Mouse (Mus musculus) MEL (cell line): Measurements from ENCODE around the gene Fam219a. TPM values are rescaled to one million over a fixed set of nuclear protein-coding genes. Genes with fewer than 3 reads are reported as not detected.

Source experiments
- DNase-seq: peaks from one replicate; pipeline ENCODE4 v3.0.0; 2011; ENCODE audit warnings: low read depth, low spot score
- H3K27ac ChIP-seq: 2 replicates; pipeline ENCODE4 v1.5.1; 2012; ENCODE audit warnings: low read depth, mild to moderate bottlenecking, control low read depth, low read length, moderate library complexity; ENCODE audit not compliant: control insufficient read depth
- H3K27me3 ChIP-seq, 2 experiments: fragments of 150-350 bp in 1 of 2; sonication (generic) in 1 of 2; 2 replicates each; pipeline ENCODE4 v1.6.1; 2012; ENCODE audit warnings: low read length in 2 of 2, mild to moderate bottlenecking in 2 of 2, improper control_type of control experiment in 1 of 2, moderate library complexity in 1 of 2; ENCODE audit not compliant: insufficient read depth in 2 of 2, control insufficient read depth in 1 of 2
- H3K36me3 ChIP-seq, 2 experiments: 2 replicates each; pipeline ENCODE4 v1.6.1; 2012 to 2014; ENCODE audit warnings: low read length in 2 of 2, improper control_type of control experiment in 1 of 2, inconsistent platforms in 1 of 2, mild to moderate bottlenecking in 1 of 2; ENCODE audit not compliant: insufficient read depth in 2 of 2, control insufficient read depth in 1 of 2
- H3K4me1 ChIP-seq, 2 experiments: fragments of 150-350 bp in 1 of 2; sonication (generic) in 1 of 2; 2 replicates each; pipeline ENCODE4 v1.6.1; 2012; ENCODE audit warnings: low read length in 2 of 2, improper control_type of control experiment in 1 of 2, mild to moderate bottlenecking in 1 of 2; ENCODE audit not compliant: insufficient read depth in 2 of 2, control insufficient read depth in 1 of 2
- H3K4me3 ChIP-seq, 2 experiments: fragments of 150-350 bp in 1 of 2; sonication (generic) in 1 of 2; 2 replicates each; pipeline ENCODE4 v1.5.1; 2012; ENCODE audit warnings: low read depth in 2 of 2, low read length in 2 of 2, mild to moderate bottlenecking in 2 of 2, moderate library complexity in 2 of 2, control low read depth in 1 of 2, improper control_type of control experiment in 1 of 2; ENCODE audit not compliant: control insufficient read depth in 1 of 2, insufficient read depth in 1 of 2
- H3K79me2 ChIP-seq: 2 replicates; pipeline ENCODE4 v1.6.1; 2012; ENCODE audit warnings: mild to moderate bottlenecking, low read length, moderate library complexity; ENCODE audit not compliant: control insufficient read depth, poor library complexity, insufficient read depth
- H3K9ac ChIP-seq: 2 replicates; pipeline ENCODE4 v1.6.1; 2012; ENCODE audit warnings: low read depth, mild to moderate bottlenecking, control low read depth, low read length, moderate library complexity; ENCODE audit not compliant: control insufficient read depth, poor library complexity, severe bottlenecking
- H3K9me3 ChIP-seq: fragments of 150-350 bp; sonication (generic); replicated peaks from 2 replicates; pipeline ENCODE4 v1.6.1; 2012; ENCODE audit warnings: mild to moderate bottlenecking, low read length, improper control_type of control experiment, moderate library complexity; ENCODE audit not compliant: insufficient read depth
- CHD1 ChIP-seq: IDR thresholded peaks from 2 replicates; pipeline ENCODE4 v1.6.1; 2012; ENCODE audit warnings: low read depth, mild to moderate bottlenecking, inconsistent platforms, low read length, improper control_type of control experiment
- CHD2 ChIP-seq: IDR thresholded peaks from 2 replicates; pipeline ENCODE4 v1.6.1; 2011; ENCODE audit warnings: low read length, improper control_type of control experiment
- CTCF ChIP-seq, 3 experiments: IDR thresholded peaks in 2 of 3; conservative IDR thresholded peaks in 1 of 3; 2 replicates each; pipeline ENCODE4 v1.5.1; 2011 to 2012; ENCODE audit warnings: low read length in 3 of 3, low read depth in 2 of 3, mild to moderate bottlenecking in 2 of 3, improper control_type of control experiment in 1 of 3, inconsistent platforms in 1 of 3, mixed read lengths in 1 of 3, moderate library complexity in 1 of 3; ENCODE audit not compliant: control insufficient read depth in 1 of 3, insufficient read depth in 1 of 3, poor library complexity in 1 of 3, severe bottlenecking in 1 of 3
- ETS1 ChIP-seq: IDR thresholded peaks from 2 replicates; pipeline ENCODE4 v1.6.1; 2012; ENCODE audit warnings: low read depth, mild to moderate bottlenecking, inconsistent platforms, low read length, improper control_type of control experiment, moderate library complexity
- JUND ChIP-seq: IDR thresholded peaks from 2 replicates; pipeline ENCODE4 v1.6.1; 2011; ENCODE audit warnings: low read depth, mild to moderate bottlenecking, improper control_type of control experiment, low read length
- MAFK ChIP-seq: IDR thresholded peaks from 2 replicates; pipeline ENCODE4 v1.6.1; 2011; ENCODE audit warnings: low read depth, mild to moderate bottlenecking, low read length, improper control_type of control experiment, borderline replicate concordance
- MAX ChIP-seq: IDR thresholded peaks from 2 replicates; pipeline ENCODE4 v1.6.1; 2011; ENCODE audit warnings: low read length, improper control_type of control experiment
- MXI1 ChIP-seq: IDR thresholded peaks from 2 replicates; pipeline ENCODE4 v1.6.1; 2011; ENCODE audit warnings: mild to moderate bottlenecking, low read depth, low read length, improper control_type of control experiment
- MYC ChIP-seq: IDR thresholded peaks from 2 replicates; pipeline ENCODE4 v1.6.1; 2011; ENCODE audit warnings: low read depth, mild to moderate bottlenecking, low read length, improper control_type of control experiment, moderate library complexity
- NRF1 ChIP-seq: IDR thresholded peaks from 2 replicates; pipeline ENCODE4 v1.6.1; 2014; ENCODE audit warnings: low read depth, mild to moderate bottlenecking, inconsistent platforms, low read length, improper control_type of control experiment, moderate library complexity; ENCODE audit not compliant: poor library complexity, insufficient read depth, severe bottlenecking
- POLR2A ChIP-seq, 2 experiments: IDR thresholded peaks; 2 replicates each; pipeline ENCODE4 v1.6.1; 2011 to 2012; ENCODE audit warnings: low read length in 2 of 2, mild to moderate bottlenecking in 2 of 2, control low read depth in 1 of 2, improper control_type of control experiment in 1 of 2, low read depth in 1 of 2, moderate library complexity in 1 of 2; ENCODE audit not compliant: control insufficient read depth in 1 of 2, insufficient read depth in 1 of 2, poor library complexity in 1 of 2
- POLR2AphosphoS2 ChIP-seq: IDR thresholded peaks from 2 replicates; pipeline ENCODE4 v1.6.1; 2011; ENCODE audit warnings: low read length, improper control_type of control experiment
- SMC3 ChIP-seq: IDR thresholded peaks from 2 replicates; pipeline ENCODE4 v1.6.1; 2011; ENCODE audit warnings: low read depth, low read length, improper control_type of control experiment
- UBTF ChIP-seq: IDR thresholded peaks from 2 replicates; pipeline ENCODE4 v1.6.1; 2012; ENCODE audit warnings: low read depth, mild to moderate bottlenecking, inconsistent platforms, low read length, improper control_type of control experiment, moderate library complexity, borderline replicate concordance; ENCODE audit not compliant: insufficient read depth
- ZC3H11A ChIP-seq: IDR thresholded peaks from 2 replicates; pipeline ENCODE4 v1.6.1; 2012; ENCODE audit warnings: low read depth, mild to moderate bottlenecking, inconsistent platforms, low read length, improper control_type of control experiment
- ZKSCAN1 ChIP-seq: IDR thresholded peaks from 2 replicates; pipeline ENCODE4 v1.6.1; 2012; ENCODE audit warnings: low read depth, mild to moderate bottlenecking, inconsistent platforms, low read length, improper control_type of control experiment, moderate library complexity
- ZMIZ1 ChIP-seq: IDR thresholded peaks from 2 replicates; pipeline ENCODE4 v1.6.1; 2012; ENCODE audit warnings: low read depth, mild to moderate bottlenecking, inconsistent platforms, low read length, improper control_type of control experiment, moderate library complexity
- ZNF384 ChIP-seq: IDR thresholded peaks from 2 replicates; pipeline ENCODE4 v1.6.1; 2012; ENCODE audit warnings: low read depth, mild to moderate bottlenecking, inconsistent platforms, low read length, improper control_type of control experiment
- polyA plus RNA-seq, 2 experiments: library from polyadenylated mRNA; stranded (reverse) in 1 of 2; unstranded in 1 of 2; fragments of >175 nt in 1 of 2; fragments of >200 nt in 1 of 2; gene quantifications; 2 replicates each; pipeline versions ENCODE4 v1.2.1 to v1.2.4; 2012; ENCODE audit warnings: low replicate concordance in 2 of 2, low read depth in 1 of 2; ENCODE audit not compliant: insufficient read length in 2 of 2, insufficient read depth in 1 of 2, missing spikeins in 1 of 2
- total RNA-seq: library from RNA; depleted of rRNA; stranded (reverse); fragments of 300-350 nt; gene quantifications from 2 replicates; pipeline ENCODE4 v1.2.3, GENCODE M21; 2012

Fam219a gene
- total and polyA plus RNA-seq, 3 experiments, result 0.85 to 3.8 TPM; not detected in 1

DNA sequence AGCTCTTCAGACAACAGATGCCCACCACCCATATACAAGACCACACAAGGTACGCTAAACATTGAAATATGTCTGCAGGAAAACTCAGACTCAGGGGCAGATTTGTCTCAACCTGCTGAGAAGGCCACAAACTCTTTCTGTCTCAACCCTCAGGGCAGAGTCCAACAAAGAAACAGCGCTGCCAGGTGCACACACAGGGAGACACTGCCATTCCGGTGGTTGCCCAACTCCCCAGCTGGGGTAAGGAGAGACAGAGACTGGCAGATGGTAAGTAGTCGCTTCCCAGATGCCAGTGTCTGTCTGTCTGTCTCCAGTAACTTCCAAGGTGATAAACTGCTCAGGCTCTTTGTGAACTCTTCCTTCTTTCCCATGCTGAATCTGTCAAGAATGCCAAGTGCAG lies 68.6 kb downstream of the Fam219a start:
- H3K79me2 ChIP-seq, result no peaks in the 10 kb centered on the region
- H3K27ac ChIP-seq, result no peak overlapping the region
- H3K4me1 ChIP-seq, result peaks cover 4 to 25% of the 10 kb centered on the region in 2 experiments; a peak in 3 of 4 replicates
- H3K9ac ChIP-seq, result no peak overlapping the region
- H3K36me3 ChIP-seq, result peaks cover 0 to 18% of the 10 kb centered on the region in 2 experiments; a peak in 2 of 4 replicates
- no peaks in the 10 kb centered on the region for H3K27me3 ChIP-seq
- H3K9me3 ChIP-seq, result no peaks in the 10 kb centered on the region
- DNase-seq, result no peak
- H3K4me3 ChIP-seq, result no peak overlapping the region
- TF ChIP-seq MXI1 (no peak), ZC3H11A (no peak), MAX (no peak), POLR2AphosphoS2 (no peak), ZKSCAN1 (no peak), ZNF384 (no peak), CTCF (IDR thresholded peaks at IDR 0.05 in 2 of 3, conservative IDR thresholded peaks at IDR 0.05 in 1 of 3; ENCODE audit: control insufficient read depth in 1 of 3, insufficient read depth in 1 of 3, low read depth in 2 of 3, low read length in 3 of 3, poor library complexity in 1 of 3, severe bottlenecking in 1 of 3) (no peak), MYC (no peak), POLR2A (IDR thresholded peaks at IDR 0.05; ENCODE audit: control insufficient read depth in 1 of 2, insufficient read depth in 1 of 2, low read depth in 1 of 2, low read length in 2 of 2, poor library complexity in 1 of 2) (no peak), ETS1 (no peak), MAFK (no peak), CHD2 (no peak), SMC3 (no peak), CHD1 (no peak), UBTF (no peak), JUND (no peak)

DNA sequence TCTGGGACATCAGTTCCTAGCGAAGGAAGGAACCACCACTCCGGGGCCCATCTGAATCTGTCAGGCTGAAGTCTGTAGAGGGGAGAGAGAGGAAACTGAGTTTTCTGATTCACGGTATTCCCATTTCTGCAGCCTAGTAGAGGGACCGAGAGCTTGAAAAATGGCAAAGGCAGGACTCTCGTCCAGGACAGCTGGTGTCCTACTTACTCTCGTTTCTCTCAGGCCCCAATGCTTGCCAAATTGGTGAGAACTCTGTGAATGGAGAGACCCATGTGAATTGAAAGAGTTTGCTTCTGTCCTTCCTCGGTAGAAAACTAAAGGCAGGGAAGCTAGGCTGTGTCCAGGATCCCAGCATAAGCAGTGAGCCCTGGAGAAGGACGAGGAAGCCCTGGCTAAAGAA lies 69.7 kb downstream of the Fam219a start:
- H3K4me1 ChIP-seq, result peaks cover 0 to 13% of the 10 kb centered on the region in 2 experiments; a peak in 3 of 4 replicates
- H3K9me3 ChIP-seq, result no peaks in the 10 kb centered on the region
- no peaks in the 10 kb centered on the region for H3K27me3 ChIP-seq
- no peak overlapping the region for H3K4me3 ChIP-seq
- no peak overlapping the region for H3K27ac ChIP-seq
- H3K9ac ChIP-seq, result no peak overlapping the region
- H3K36me3 ChIP-seq, result peaks cover 0 to 10% of the 10 kb centered on the region in 2 experiments; a peak in 2 of 4 replicates
- H3K79me2 ChIP-seq, result no peaks in the 10 kb centered on the region
- TF ChIP-seq ZKSCAN1, result no peak
- TF ChIP-seq UBTF, result no peak
- TF ChIP-seq MAX, result no peak
- TF ChIP-seq ZMIZ1, result no peak
- TF ChIP-seq NRF1, result no peak
- DNase-seq, result no peak
